Mouse (Mus musculus) thymus, adult 2 months (tissue): Measurements from ENCODE around the gene Arhgef33. TPM values are rescaled to one million over a fixed set of nuclear protein-coding genes. Genes with fewer than 3 reads are reported as not detected.
A peak's percentile ranks its signal among the peaks of the same experiment; 100 is the strongest.

Source experiments
- DNase-seq: peaks from one replicate; pipeline ENCODE4 v3.0.0; 2021
- H3K27ac ChIP-seq: fragments of 200-500 bp; 2 replicates; pipeline ENCODE4 v1.5.1; 2012; ENCODE audit warnings: low read length, control low read depth; ENCODE audit not compliant: control insufficient read depth, insufficient read depth
- H3K27me3 ChIP-seq: fragments of 200-500 bp; 2 replicates; pipeline ENCODE4 v1.6.1; 2012; ENCODE audit warnings: mild to moderate bottlenecking, low read length, moderate library complexity, mixed read lengths; ENCODE audit not compliant: control insufficient read depth, insufficient read depth
- H3K36me3 ChIP-seq: fragments of 200-500 bp; 2 replicates; pipeline ENCODE4 v1.6.1; 2012; ENCODE audit warnings: mild to moderate bottlenecking, low read length, moderate library complexity; ENCODE audit not compliant: control insufficient read depth, insufficient read depth
- H3K4me1 ChIP-seq: fragments of 200-500 bp; replicated peaks from 2 replicates; pipeline ENCODE4 v1.6.1; 2012; ENCODE audit warnings: low read length; ENCODE audit not compliant: control insufficient read depth, insufficient read depth
- H3K4me3 ChIP-seq: fragments of 200-500 bp; 2 replicates; pipeline ENCODE4 v1.5.1; 2012; ENCODE audit warnings: mild to moderate bottlenecking, low read length, control low read depth, moderate library complexity; ENCODE audit not compliant: control insufficient read depth, insufficient read depth
- CTCF ChIP-seq: fragments of 200-500 bp; IDR thresholded peaks from 2 replicates; pipeline ENCODE4 v1.5.1; 2012; ENCODE audit warnings: mild to moderate bottlenecking, control low read depth, low read length, moderate library complexity, borderline replicate concordance; ENCODE audit not compliant: control insufficient read depth, poor library complexity, insufficient read depth; ENCODE audit errors: extremely low read depth
- POLR2A ChIP-seq: fragments of 200-500 bp; IDR thresholded peaks from 2 replicates; pipeline ENCODE4 v1.6.1; 2012; ENCODE audit warnings: mild to moderate bottlenecking, low read length, control low read depth, moderate library complexity; ENCODE audit not compliant: control insufficient read depth, poor library complexity, insufficient read depth; ENCODE audit errors: extremely low read depth
- WGBS: fragments of 180-500 bp; shearing (Covaris S2); methylation state at CpG from one replicate; pipeline ENCODE4 v1.1.7; 2018; 5-methylcytosine and 5-hydroxymethylcytosine counted together
- polyA plus RNA-seq: library from polyadenylated mRNA; depleted of rRNA; stranded (reverse); fragments of >200 nt; gene quantifications from 2 replicates; pipeline ENCODE4 v1.2.3, GENCODE M21; 2012

The Arhgef33 gene
- polyA plus RNA-seq, 1 experiment: 0.12 TPM

DNA sequence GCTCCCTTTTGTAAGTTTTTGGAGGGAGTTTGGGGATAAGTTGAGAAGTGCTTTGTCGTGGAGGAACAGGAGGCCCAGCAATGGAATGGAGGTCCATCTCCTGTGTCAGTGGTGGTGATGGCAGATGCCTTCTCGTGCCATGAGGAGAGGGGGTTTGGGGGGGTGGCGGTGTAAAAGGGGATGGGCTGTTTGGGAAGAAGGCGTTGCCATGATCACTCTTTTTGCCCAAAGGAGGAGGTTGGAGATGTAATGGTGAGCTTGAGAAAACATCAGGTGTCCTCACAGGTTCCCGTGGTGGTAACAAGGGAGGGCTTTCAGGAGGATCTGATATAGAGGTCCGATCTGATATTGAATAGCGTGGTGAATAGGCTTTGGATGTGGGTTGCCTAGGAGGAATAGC is 91.0 kb downstream of the Arhgef33 start:
- no peak overlapping the region for H3K27ac ChIP-seq
- 95% methylated on average over 7 of the region's 7 CpGs for WGBS
- H3K4me3 ChIP-seq: no peak overlapping the region
- no peak for DNase-seq
- no peaks in the 10 kb centered on the region for H3K27me3 ChIP-seq
- peaks cover 28% of the 10 kb centered on the region for H3K36me3 ChIP-seq
- no peaks in the 10 kb centered on the region for H3K4me1 ChIP-seq
- TF ChIP-seq POLR2A (no peak), CTCF (no peak)

GRCm38 (mm10) chr17:80411182-80411581 is 104.0 kb downstream of the Arhgef33 start:
- Histone ChIP-seq H3K4me1 (no peaks in the 10 kb centered on the region), H3K27ac (no peak overlapping the region), H3K27me3 (no peaks in the 10 kb centered on the region), H3K36me3 (peaks cover 60% of the 10 kb centered on the region), H3K4me3 (no peak overlapping the region)
- TF ChIP-seq POLR2A (no peak), CTCF (no peak)
- DNase-seq: no peak
- WGBS: 100% methylated on average over 1 of the region's 1 CpGs

GRCm38 (mm10) chr17:80418572-80419210 is 111.5 kb downstream of the Arhgef33 start:
- Histone ChIP-seq H3K36me3 (peaks cover 58% of the 10 kb centered on the region), H3K27me3 (no peaks in the 10 kb centered on the region), H3K27ac (no peak overlapping the region), H3K4me1 (no peaks in the 10 kb centered on the region), H3K4me3 (no peak overlapping the region)
- peak; percentile 9 for DNase-seq
- WGBS: 52% methylated on average over 10 of the region's 10 CpGs
- TF ChIP-seq POLR2A (no peak), CTCF (no peak)

DNA sequence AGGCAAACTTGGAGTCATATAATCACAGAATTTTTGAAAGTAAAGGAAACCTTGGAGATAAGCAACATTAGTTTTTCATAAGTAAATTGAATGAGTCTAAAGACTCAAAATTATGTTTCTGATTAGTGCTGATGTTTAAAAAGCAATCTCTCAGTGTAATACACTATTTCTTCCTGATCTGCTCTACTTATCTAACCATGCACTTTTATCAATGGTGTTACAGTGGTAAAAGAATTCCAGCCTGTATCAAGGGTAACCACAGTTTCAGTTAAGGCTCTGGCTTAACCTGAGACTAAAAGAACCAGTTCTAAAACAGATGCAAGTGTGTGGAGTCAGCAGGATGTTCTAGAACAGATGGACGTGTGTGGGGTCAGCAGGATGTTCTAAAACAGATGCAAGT is 113.8 kb downstream of the Arhgef33 start:
- TF ChIP-seq CTCF: no peak
- TF ChIP-seq POLR2A: no peak
- Histone ChIP-seq H3K27me3 (no peaks in the 10 kb centered on the region), H3K4me1 (no peaks in the 10 kb centered on the region), H3K4me3 (no peak overlapping the region), H3K27ac (no peak overlapping the region), H3K36me3 (peaks cover 40% of the 10 kb centered on the region)
- WGBS: 100% methylated on average over 1 of the region's 1 CpGs
- DNase-seq: no peak

DNA sequence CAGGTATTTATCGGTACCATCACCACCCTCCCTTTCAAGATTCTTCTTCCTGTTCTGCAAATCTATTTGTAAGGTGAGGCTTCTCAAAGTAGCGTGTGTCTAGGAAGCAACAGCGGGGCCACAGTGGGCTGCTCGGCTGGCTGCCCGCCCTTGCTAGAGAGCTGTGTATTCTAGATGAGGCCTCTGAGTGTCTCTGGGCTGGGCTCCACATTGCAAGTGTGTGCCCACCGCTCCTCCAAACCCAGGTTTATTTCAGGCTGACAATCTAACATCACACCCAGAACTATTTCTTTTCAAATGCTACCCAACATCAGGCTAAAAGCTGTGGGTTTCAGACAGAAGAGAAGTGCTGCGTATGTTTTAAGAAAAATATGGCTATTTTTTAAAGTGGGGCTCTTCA is 119.0 kb downstream of the Arhgef33 start:
- H3K36me3 ChIP-seq: peaks cover 15% of the 10 kb centered on the region

GRCm38 (mm10) chr17:80426901-80427300 is 119.7 kb downstream of the Arhgef33 start:
- no peak for DNase-seq
- Histone ChIP-seq H3K27ac (no peak overlapping the region), H3K36me3 (peaks cover 15% of the 10 kb centered on the region)

More for the DNA sequence above, 119.0 kb downstream of the Arhgef33 start:
- WGBS: 95% methylated on average over 7 of the region's 7 CpGs
- no peak for DNase-seq
- TF ChIP-seq CTCF (no peak), POLR2A (no peak)
- H3K27ac ChIP-seq: no peak overlapping the region
- H3K4me1 ChIP-seq: no peaks in the 10 kb centered on the region
- H3K27me3 ChIP-seq: no peaks in the 10 kb centered on the region
- H3K4me3 ChIP-seq: no peak overlapping the region

DNA sequence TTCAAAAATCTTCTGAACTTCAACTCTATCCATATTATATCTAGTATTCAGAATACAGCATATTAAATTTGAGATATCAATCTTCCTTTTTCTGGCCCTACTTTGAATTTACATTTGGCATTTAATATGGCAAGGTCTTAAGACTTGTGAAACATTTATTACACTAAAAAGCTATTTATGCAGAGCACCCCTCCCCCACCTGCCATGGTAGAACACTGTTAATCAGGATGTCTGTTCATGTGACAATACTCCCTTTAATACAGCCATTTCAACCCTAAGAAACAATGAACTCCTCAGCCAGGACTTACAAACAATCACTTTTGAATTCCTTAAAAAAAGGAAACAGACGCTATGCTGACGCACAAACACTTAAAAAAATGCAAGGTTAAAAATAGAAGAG is 120.8 kb downstream of the Arhgef33 start:
- Histone ChIP-seq H3K27ac (no peak overlapping the region), H3K4me3 (no peak overlapping the region), H3K4me1 (no peaks in the 10 kb centered on the region), H3K36me3 (peaks cover 5% of the 10 kb centered on the region; the same call in 1 of the 2 replicates), H3K27me3 (no peaks in the 10 kb centered on the region)
- DNase-seq: no peak
- 97% methylated on average over 2 of the region's 2 CpGs for WGBS
- no peak for TF ChIP-seq POLR2A
- no peak for TF ChIP-seq CTCF

More at GRCm38 (mm10) chr17:80426901-80427300, 119.7 kb downstream of the Arhgef33 start:
- no peaks in the 10 kb centered on the region for H3K4me1 ChIP-seq
- no peak overlapping the region for H3K4me3 ChIP-seq
- WGBS: 97% methylated on average over 5 of the region's 5 CpGs
- no peak for TF ChIP-seq CTCF
- TF ChIP-seq POLR2A: no peak
- no peaks in the 10 kb centered on the region for H3K27me3 ChIP-seq
